Comparison of ENCODE assay signal across 21 mouse cellular contexts in genomic region chr11:113146762-113147161, GRCm38 (mm10).
A peak's percentile ranks its signal among the peaks of the same experiment; 100 is the strongest.
DNase-seq lines count a peak whose midpoint lies in the region; ATAC-seq and TF ChIP-seq lines count a peak whose summit lies in the region.
"Had no signal": no experiment of that assay in that cellular context is flagged by ENCODE, and none has a peak within 500 bp of the region (broad histone marks: within the 10 kb centered on the region; RNA-seq: fewer than 3 reads in every experiment).

No protein-coding gene starts in this region.

- no peak overlapping the region for H3K9ac ChIP-seq in stomach, embryonic 16.5 days (ENCODE audit: low read length)
- H3K9ac ChIP-seq: embryonic facial prominence, embryonic 12.5 days; embryonic facial prominence, embryonic 15.5 days; forebrain, postnatal 0 days; hindbrain, embryonic 12.5 days; hindbrain, embryonic 15.5 days had no signal

- TF ChIP-seq CTCF in left cerebral cortex, adult 2 months (IDR thresholded peaks at IDR 0.05) = no peak

- H3K4me3 ChIP-seq in left cerebral cortex, adult 2 months = no peak overlapping the region
- H3K4me3 ChIP-seq in stomach, embryonic 16.5 days (replicated peaks; ENCODE audit: low read length) = no peak overlapping the region
- H3K4me3 ChIP-seq: embryonic facial prominence, embryonic 12.5 days; embryonic facial prominence, embryonic 15.5 days; heart, adult 2 months; heart, embryonic 10.5 days; hindbrain, embryonic 12.5 days; hindbrain, embryonic 15.5 days had no signal

- peaks cover 24% of the 10 kb centered on the region for H3K4me1 ChIP-seq in stomach, embryonic 16.5 days (ENCODE audit: control insufficient read depth, insufficient read depth, low read length)

- intact Hi-C loops in left cerebral cortex, adult 2 months (cut with DNase I) = no loop called here

- peak overlapping the region; percentile 36; the same call in 1 of the 2 replicates for H3K27ac ChIP-seq in left cerebral cortex, adult 2 months
- 0 out of 2 replicates have a peak overlapping the region, but pooled peaks have one; percentile 78 for H3K27ac ChIP-seq in stomach, embryonic 16.5 days (ENCODE audit: low read length)
- H3K27ac ChIP-seq: embryonic facial prominence, embryonic 12.5 days; embryonic facial prominence, embryonic 15.5 days; heart, adult 2 months had no signal

- no peaks in the 10 kb centered on the region for H3K36me3 ChIP-seq in stomach, embryonic 16.5 days (ENCODE audit: control insufficient read depth, insufficient read depth, low read length)
- H3K36me3 ChIP-seq: embryonic facial prominence, embryonic 12.5 days; embryonic facial prominence, embryonic 15.5 days; heart, embryonic 10.5 days; hindbrain, embryonic 12.5 days; hindbrain, embryonic 15.5 days had no signal

- H3K4me2 ChIP-seq in stomach, embryonic 16.5 days (ENCODE audit: low read depth, low read length) = no peak overlapping the region
- H3K4me2 ChIP-seq: embryonic facial prominence, embryonic 12.5 days; embryonic facial prominence, embryonic 15.5 days; hindbrain, embryonic 12.5 days; hindbrain, embryonic 15.5 days had no signal

- H3K27me3 ChIP-seq in stomach, embryonic 16.5 days (ENCODE audit: control insufficient read depth, insufficient read depth, low read length) = no peaks in the 10 kb centered on the region
- H3K27me3 ChIP-seq: embryonic facial prominence, embryonic 12.5 days; embryonic facial prominence, embryonic 15.5 days; hindbrain, embryonic 12.5 days; hindbrain, embryonic 15.5 days had no signal

- 83% methylated on average over 8 of the region's 8 CpGs for WGBS in stomach, embryonic 16.5 days

- ATAC-seq in stomach, embryonic 16.5 days (ENCODE audit: insufficient read depth, low FRiP score) = no peak
- ATAC-seq: CD4-positive, CD25-positive, alpha-beta regulatory T cell, adult 4 months; forebrain, embryonic 14.5 days had no signal

- H3K9me3 ChIP-seq in stomach, embryonic 16.5 days (replicated peaks; ENCODE audit: control insufficient read depth, low read length) = no peaks in the 10 kb centered on the region
- H3K9me3 ChIP-seq: embryonic facial prominence, embryonic 12.5 days; embryonic facial prominence, embryonic 15.5 days; heart, embryonic 10.5 days; hindbrain, embryonic 12.5 days; hindbrain, embryonic 15.5 days had no signal

- peak; percentile 10 for DNase-seq in adrenal gland, adult 2 months
- no peak for DNase-seq in adrenal gland, postnatal 25 days
- no peak for DNase-seq in left cerebral cortex, adult 2 months (ENCODE audit: extremely low spot score in 1 of 2, low spot score in 2 of 2)
- no peak for DNase-seq in left cerebral cortex, adult 18-20 months (ENCODE audit: low spot score in 2 of 2)
- no peak for DNase-seq in gastrocnemius, adult 18-20 months (ENCODE audit: low spot score)
- DNase-seq: adrenal gland, adult 8-10 months; cerebellum, adult 2 months; cerebellum, adult 9-11 months; cerebellum, postnatal 25 days; forebrain, postnatal 0 days; gastrocnemius, postnatal 10 days; gastrocnemius, postnatal 36 days; heart, adult 2 months had no signal
